Mouse (Mus musculus) MEL (cell line): ENCODE measurements around the gene Micall1. TPM values are rescaled to one million over a fixed set of nuclear protein-coding genes. Genes with fewer than 3 reads are reported as not detected.

ENCODE experiments used
- DNase-seq: peaks from one replicate; pipeline ENCODE4 v3.0.0; 2011; ENCODE audit warnings: low read depth, low spot score
- H3K27ac ChIP-seq: 2 replicates; pipeline ENCODE4 v1.5.1; 2012; ENCODE audit warnings: low read depth, mild to moderate bottlenecking, control low read depth, low read length, moderate library complexity; ENCODE audit not compliant: control insufficient read depth
- H3K27me3 ChIP-seq, 2 experiments: fragments of 150-350 bp in 1 of 2; sonication (generic) in 1 of 2; 2 replicates each; pipeline ENCODE4 v1.6.1; 2012; ENCODE audit warnings: low read length in 2 of 2, mild to moderate bottlenecking in 2 of 2, improper control_type of control experiment in 1 of 2, moderate library complexity in 1 of 2; ENCODE audit not compliant: insufficient read depth in 2 of 2, control insufficient read depth in 1 of 2
- H3K36me3 ChIP-seq, 2 experiments: 2 replicates each; pipeline ENCODE4 v1.6.1; 2012 to 2014; ENCODE audit warnings: low read length in 2 of 2, improper control_type of control experiment in 1 of 2, inconsistent platforms in 1 of 2, mild to moderate bottlenecking in 1 of 2; ENCODE audit not compliant: insufficient read depth in 2 of 2, control insufficient read depth in 1 of 2
- H3K4me1 ChIP-seq, 2 experiments: fragments of 150-350 bp in 1 of 2; sonication (generic) in 1 of 2; 2 replicates each; pipeline ENCODE4 v1.6.1; 2012; ENCODE audit warnings: low read length in 2 of 2, improper control_type of control experiment in 1 of 2, mild to moderate bottlenecking in 1 of 2; ENCODE audit not compliant: insufficient read depth in 2 of 2, control insufficient read depth in 1 of 2
- H3K4me3 ChIP-seq, 2 experiments: fragments of 150-350 bp in 1 of 2; sonication (generic) in 1 of 2; 2 replicates each; pipeline ENCODE4 v1.5.1; 2012; ENCODE audit warnings: low read depth in 2 of 2, low read length in 2 of 2, mild to moderate bottlenecking in 2 of 2, moderate library complexity in 2 of 2, control low read depth in 1 of 2, improper control_type of control experiment in 1 of 2; ENCODE audit not compliant: control insufficient read depth in 1 of 2, insufficient read depth in 1 of 2
- H3K79me2 ChIP-seq: 2 replicates; pipeline ENCODE4 v1.6.1; 2012; ENCODE audit warnings: mild to moderate bottlenecking, low read length, moderate library complexity; ENCODE audit not compliant: control insufficient read depth, poor library complexity, insufficient read depth
- H3K9ac ChIP-seq: 2 replicates; pipeline ENCODE4 v1.6.1; 2012; ENCODE audit warnings: low read depth, mild to moderate bottlenecking, control low read depth, low read length, moderate library complexity; ENCODE audit not compliant: control insufficient read depth, poor library complexity, severe bottlenecking
- H3K9me3 ChIP-seq: fragments of 150-350 bp; sonication (generic); replicated peaks from 2 replicates; pipeline ENCODE4 v1.6.1; 2012; ENCODE audit warnings: mild to moderate bottlenecking, low read length, improper control_type of control experiment, moderate library complexity; ENCODE audit not compliant: insufficient read depth
- BHLHE40 ChIP-seq: IDR thresholded peaks from 2 replicates; pipeline ENCODE4 v1.6.1; 2012; ENCODE audit warnings: low read depth, mild to moderate bottlenecking, inconsistent platforms, low read length, improper control_type of control experiment, borderline replicate concordance
- CHD1 ChIP-seq: IDR thresholded peaks from 2 replicates; pipeline ENCODE4 v1.6.1; 2012; ENCODE audit warnings: low read depth, mild to moderate bottlenecking, inconsistent platforms, low read length, improper control_type of control experiment
- CHD2 ChIP-seq: IDR thresholded peaks from 2 replicates; pipeline ENCODE4 v1.6.1; 2011; ENCODE audit warnings: low read length, improper control_type of control experiment
- E2F4 ChIP-seq: IDR thresholded peaks from 2 replicates; pipeline ENCODE4 v1.6.1; 2011; ENCODE audit warnings: low read depth, low read length, improper control_type of control experiment, borderline replicate concordance
- ELF1 ChIP-seq: IDR thresholded peaks from 2 replicates; pipeline ENCODE4 v1.6.1; 2014; ENCODE audit warnings: low read depth, mild to moderate bottlenecking, inconsistent platforms, low read length, improper control_type of control experiment, moderate library complexity
- ETS1 ChIP-seq: IDR thresholded peaks from 2 replicates; pipeline ENCODE4 v1.6.1; 2012; ENCODE audit warnings: low read depth, mild to moderate bottlenecking, inconsistent platforms, low read length, improper control_type of control experiment, moderate library complexity
- GATA1 ChIP-seq: IDR thresholded peaks from 2 replicates; pipeline ENCODE4 v1.6.1; 2011; ENCODE audit warnings: low read depth, low read length, improper control_type of control experiment
- JUND ChIP-seq: IDR thresholded peaks from 2 replicates; pipeline ENCODE4 v1.6.1; 2011; ENCODE audit warnings: low read depth, mild to moderate bottlenecking, improper control_type of control experiment, low read length
- KAT2A ChIP-seq: conservative IDR thresholded peaks from 2 replicates; pipeline ENCODE4 v1.6.1; 2012; ENCODE audit warnings: low read depth, low read length, improper control_type of control experiment, inconsistent platforms
- MAX ChIP-seq: IDR thresholded peaks from 2 replicates; pipeline ENCODE4 v1.6.1; 2011; ENCODE audit warnings: low read length, improper control_type of control experiment
- MXI1 ChIP-seq: IDR thresholded peaks from 2 replicates; pipeline ENCODE4 v1.6.1; 2011; ENCODE audit warnings: mild to moderate bottlenecking, low read depth, low read length, improper control_type of control experiment
- MYC ChIP-seq: IDR thresholded peaks from 2 replicates; pipeline ENCODE4 v1.6.1; 2011; ENCODE audit warnings: low read depth, mild to moderate bottlenecking, low read length, improper control_type of control experiment, moderate library complexity
- NELFE ChIP-seq: IDR thresholded peaks from 2 replicates; pipeline ENCODE4 v1.6.1; 2011; ENCODE audit warnings: low read depth, low read length, improper control_type of control experiment
- NRF1 ChIP-seq: IDR thresholded peaks from 2 replicates; pipeline ENCODE4 v1.6.1; 2014; ENCODE audit warnings: low read depth, mild to moderate bottlenecking, inconsistent platforms, low read length, improper control_type of control experiment, moderate library complexity; ENCODE audit not compliant: poor library complexity, insufficient read depth, severe bottlenecking
- POLR2A ChIP-seq, 2 experiments: IDR thresholded peaks; 2 replicates each; pipeline ENCODE4 v1.6.1; 2011 to 2012; ENCODE audit warnings: low read length in 2 of 2, mild to moderate bottlenecking in 2 of 2, control low read depth in 1 of 2, improper control_type of control experiment in 1 of 2, low read depth in 1 of 2, moderate library complexity in 1 of 2; ENCODE audit not compliant: control insufficient read depth in 1 of 2, insufficient read depth in 1 of 2, poor library complexity in 1 of 2
- RCOR1 ChIP-seq: IDR thresholded peaks from 2 replicates; pipeline ENCODE4 v1.6.1; 2012; ENCODE audit warnings: low read depth, mild to moderate bottlenecking, inconsistent platforms, low read length, improper control_type of control experiment
- SIN3A ChIP-seq: IDR thresholded peaks from 2 replicates; pipeline ENCODE4 v1.6.1; 2012; ENCODE audit warnings: low read length, improper control_type of control experiment, inconsistent platforms
- SMC3 ChIP-seq: IDR thresholded peaks from 2 replicates; pipeline ENCODE4 v1.6.1; 2011; ENCODE audit warnings: low read depth, low read length, improper control_type of control experiment
- TAL1 ChIP-seq: IDR thresholded peaks from 2 replicates; pipeline ENCODE4 v1.6.1; 2012; ENCODE audit warnings: mild to moderate bottlenecking, inconsistent platforms, low read length, moderate library complexity, mixed read lengths
- TCF12 ChIP-seq: IDR thresholded peaks from 2 replicates; pipeline ENCODE4 v1.6.1; 2014; ENCODE audit warnings: low read depth, mild to moderate bottlenecking, inconsistent platforms, low read length, improper control_type of control experiment, moderate library complexity
- UBTF ChIP-seq: IDR thresholded peaks from 2 replicates; pipeline ENCODE4 v1.6.1; 2012; ENCODE audit warnings: low read depth, mild to moderate bottlenecking, inconsistent platforms, low read length, improper control_type of control experiment, moderate library complexity, borderline replicate concordance; ENCODE audit not compliant: insufficient read depth
- ZC3H11A ChIP-seq: IDR thresholded peaks from 2 replicates; pipeline ENCODE4 v1.6.1; 2012; ENCODE audit warnings: low read depth, mild to moderate bottlenecking, inconsistent platforms, low read length, improper control_type of control experiment
- ZMIZ1 ChIP-seq: IDR thresholded peaks from 2 replicates; pipeline ENCODE4 v1.6.1; 2012; ENCODE audit warnings: low read depth, mild to moderate bottlenecking, inconsistent platforms, low read length, improper control_type of control experiment, moderate library complexity
- ZNF384 ChIP-seq: IDR thresholded peaks from 2 replicates; pipeline ENCODE4 v1.6.1; 2012; ENCODE audit warnings: low read depth, mild to moderate bottlenecking, inconsistent platforms, low read length, improper control_type of control experiment
- polyA plus RNA-seq, 2 experiments: library from polyadenylated mRNA; stranded (reverse) in 1 of 2; unstranded in 1 of 2; fragments of >175 nt in 1 of 2; fragments of >200 nt in 1 of 2; gene quantifications; 2 replicates each; pipeline versions ENCODE4 v1.2.1 to v1.2.4; 2012; ENCODE audit warnings: low replicate concordance in 2 of 2, low read depth in 1 of 2; ENCODE audit not compliant: insufficient read length in 2 of 2, insufficient read depth in 1 of 2, missing spikeins in 1 of 2
- total RNA-seq: library from RNA; depleted of rRNA; stranded (reverse); fragments of 300-350 nt; gene quantifications from 2 replicates; pipeline ENCODE4 v1.2.3, GENCODE M21; 2012

The Micall1 gene
- total and polyA plus RNA-seq, 3 experiments = 4.8 to 13.5 TPM; not detected in 1

GRCm38 (mm10) chr15:79110528-79110927 lies 1.8 kb downstream of the Micall1 start:
- no peak for DNase-seq
- no peaks in the 10 kb centered on the region for H3K9me3 ChIP-seq
- peak overlapping the region in 1 of 2 experiments; percentile 16; a peak in 1 of 4 replicates for H3K4me3 ChIP-seq
- H3K79me2 ChIP-seq = no peaks in the 10 kb centered on the region; the same call in 1 of the 2 replicates
- H3K9ac ChIP-seq = no peak overlapping the region
- TF ChIP-seq ZMIZ1 = no peak
- no peak for TF ChIP-seq KAT2A
- no peak for TF ChIP-seq SMC3
- TF ChIP-seq E2F4 = no peak
- no peak for TF ChIP-seq ETS1
- no peak for TF ChIP-seq POLR2A (IDR thresholded peaks at IDR 0.05; ENCODE audit: control insufficient read depth in 1 of 2, insufficient read depth in 1 of 2, low read depth in 1 of 2, low read length in 2 of 2, poor library complexity in 1 of 2)
- no peak for TF ChIP-seq SIN3A
- TF ChIP-seq ELF1 = no peak
- H3K27ac ChIP-seq = no peak overlapping the region
- H3K4me1 ChIP-seq = peaks cover 3 to 8% of the 10 kb centered on the region in 2 experiments; a peak in 3 of 4 replicates
- H3K36me3 ChIP-seq = peaks cover 0 to 6% of the 10 kb centered on the region in 2 experiments; a peak in 3 of 4 replicates
- no peaks in the 10 kb centered on the region for H3K27me3 ChIP-seq

GRCm38 (mm10) chr15:79111774-79112173 lies 3.1 kb downstream of the Micall1 start:
- Histone ChIP-seq H3K4me3 (no peak overlapping the region), H3K4me1 (peaks cover 3 to 8% of the 10 kb centered on the region in 2 experiments; a peak in 3 of 4 replicates)

GRCm38 (mm10) chr15:79115276-79115675 lies 6.6 kb downstream of the Micall1 start:
- no peaks in the 10 kb centered on the region for H3K9me3 ChIP-seq
- peaks cover 0 to 2% of the 10 kb centered on the region in 2 experiments; a peak in 3 of 4 replicates for H3K36me3 ChIP-seq
- H3K4me1 ChIP-seq = peaks cover 1 to 2% of the 10 kb centered on the region in 2 experiments; a peak in 2 of 4 replicates
- no peak overlapping the region for H3K27ac ChIP-seq
- no peaks in the 10 kb centered on the region for H3K79me2 ChIP-seq
- no peak overlapping the region for H3K4me3 ChIP-seq
- H3K9ac ChIP-seq = no peak overlapping the region
- no peaks in the 10 kb centered on the region for H3K27me3 ChIP-seq
- TF ChIP-seq ZMIZ1 (no peak), JUND (no peak), CHD1 (no peak), KAT2A (no peak), MYC (no peak), TCF12 (no peak), ZC3H11A (no peak), CHD2 (no peak), ZNF384 (no peak), UBTF (no peak), MAX (no peak), MXI1 (no peak), ELF1 (no peak)
- no peak for DNase-seq

More at GRCm38 (mm10) chr15:79111774-79112173, 3.1 kb downstream of the Micall1 start:
- TF ChIP-seq TAL1 (no peak), KAT2A (no peak), NRF1 (no peak), CHD1 (no peak), ETS1 (no peak), BHLHE40 (no peak), RCOR1 (no peak), NELFE (no peak), GATA1 (peak; percentile 12; the same call in 1 of the 2 replicates)
- Histone ChIP-seq H3K9ac (no peak overlapping the region), H3K27me3 (no peaks in the 10 kb centered on the region), H3K79me2 (no peaks in the 10 kb centered on the region; the same call in 1 of the 2 replicates), H3K36me3 (peaks cover 0 to 6% of the 10 kb centered on the region in 2 experiments; a peak in 3 of 4 replicates), H3K27ac (no peak overlapping the region), H3K9me3 (no peaks in the 10 kb centered on the region)
- peak; percentile 73 for DNase-seq
